Mouse (Mus musculus): Measurements from ENCODE around the gene Slc39a9. TPM values are rescaled to one million over a fixed set of nuclear protein-coding genes. Genes with fewer than 3 reads are reported as not detected.

Gene Slc39a9
- polyA plus RNA-seq, 1 experiment: 2.7 TPM

DNA sequence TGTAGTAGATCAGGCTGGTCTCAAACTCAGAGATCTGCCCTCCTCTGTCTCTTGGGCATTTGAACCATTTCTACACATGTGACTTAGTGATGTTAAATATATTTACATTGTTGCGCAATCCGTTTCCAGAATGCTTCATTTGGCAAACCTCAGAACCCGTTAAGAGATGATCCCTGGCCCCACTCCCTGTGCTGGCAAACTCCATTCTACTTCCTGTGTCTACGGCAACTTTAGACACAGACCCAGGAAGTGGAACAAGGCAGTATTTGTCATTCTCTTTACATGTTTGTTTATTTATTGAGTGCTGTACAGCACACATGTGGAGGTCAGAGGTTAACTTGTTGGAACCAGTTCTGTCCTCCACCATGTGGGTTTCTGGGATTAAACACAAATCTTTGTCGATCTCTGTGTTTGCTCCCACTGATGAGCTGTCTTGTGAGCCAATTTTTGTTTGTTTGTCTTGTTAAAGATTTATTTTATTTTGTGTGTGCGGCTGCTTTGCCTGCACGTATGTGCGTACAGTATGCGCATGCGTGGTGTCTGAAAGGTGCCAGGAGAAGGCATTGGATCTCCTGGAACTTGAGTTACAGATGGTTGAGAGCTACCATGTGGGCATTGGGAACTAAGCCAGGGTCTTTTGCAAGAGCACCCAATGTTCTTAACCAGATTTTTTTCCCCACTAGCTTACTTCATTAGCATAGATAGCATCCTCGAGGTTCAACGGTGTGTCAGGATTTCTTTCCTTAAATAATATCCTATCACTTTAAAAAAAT, 86.3 kb downstream of the Slc39a9 start:
- Histone ChIP-seq H3K27me3 (replicated peaks) (peaks cover 25% of the 10 kb centered on the region), H3K4me3 (replicated peaks) (no peak overlapping the region), H3K9me3 (no peaks in the 10 kb centered on the region; the same call in 1 of the 2 replicates), H3K4me1 (peaks cover 29% of the 10 kb centered on the region), H3K36me3 (replicated peaks; ENCODE audit: low read length) (no peaks in the 10 kb centered on the region)
- TF ChIP-seq GATA1 (IDR thresholded peaks at IDR 0.05; ENCODE audit: borderline replicate concordance, low read length) (no peak), FLI1 (IDR thresholded peaks at IDR 0.05; ENCODE audit: low read length) (no peak)

DNA sequence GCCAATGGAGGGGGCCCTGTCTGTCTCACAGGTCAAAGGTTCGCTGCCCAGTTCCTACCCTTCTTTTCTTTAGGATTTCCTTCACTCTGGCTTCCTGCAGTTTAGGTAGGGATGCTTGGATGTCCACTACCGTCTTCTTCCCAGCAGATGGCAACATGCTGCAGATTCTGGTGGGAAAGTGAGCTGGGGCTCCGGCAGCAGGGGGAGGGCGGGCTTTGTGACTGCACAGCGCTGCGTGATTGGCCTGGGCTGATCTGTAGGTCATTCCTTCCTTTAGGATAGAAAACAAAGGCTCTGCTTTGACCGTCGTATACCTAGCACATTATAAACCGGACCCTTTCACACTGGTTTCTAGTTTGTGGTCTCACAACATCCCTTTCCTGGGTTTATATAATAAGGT, 86.9 kb downstream of the Slc39a9 start:
- Histone ChIP-seq H3K9me3 (no peaks in the 10 kb centered on the region; the same call in 1 of the 2 replicates), H3K4me1 (peaks cover 24% of the 10 kb centered on the region), H3K36me3 (replicated peaks; ENCODE audit: low read length) (no peaks in the 10 kb centered on the region), H3K4me3 (replicated peaks) (no peak overlapping the region), H3K27me3 (replicated peaks) (peaks cover 28% of the 10 kb centered on the region)
- no peak for TF ChIP-seq FLI1 (IDR thresholded peaks at IDR 0.05; ENCODE audit: low read length)
- no peak for TF ChIP-seq GATA1 (IDR thresholded peaks at IDR 0.05; ENCODE audit: borderline replicate concordance, low read length)

Other genes starting within 250 kb of the Slc39a9 start
- gene Dcaf5, start 207.3 kb upstream of the Slc39a9 start, polyA plus RNA-seq (2012; ENCODE audit: insufficient read depth, low replicate concordance): 9.9 and 10.8 TPM in 2 replicates
- gene Exd2, start 180.8 kb upstream of the Slc39a9 start, polyA plus RNA-seq (2012; ENCODE audit: insufficient read depth, low replicate concordance): 1.4 TPM in 1 of 2 replicates, not detected in the other
- gene Galnt16, start 125.6 kb upstream of the Slc39a9 start, polyA plus RNA-seq (2012; ENCODE audit: insufficient read depth, low replicate concordance): not detected in 2 replicates
- 3.5 and 24.1 TPM in 2 replicates for gene Erh, start 458 bp downstream of the Slc39a9 start, polyA plus RNA-seq (2012; ENCODE audit: insufficient read depth, low replicate concordance)
- not detected in 2 replicates for gene Plekhd1, start 48.7 kb downstream of the Slc39a9 start, polyA plus RNA-seq (2012; ENCODE audit: insufficient read depth, low replicate concordance)
- gene Ccdc177, start 116.8 kb downstream of the Slc39a9 start, polyA plus RNA-seq (2012; ENCODE audit: insufficient read depth, low replicate concordance): not detected in 2 replicates
- gene Susd6, start 146.6 kb downstream of the Slc39a9 start, polyA plus RNA-seq (2012; ENCODE audit: insufficient read depth, low replicate concordance): 5.9 and 6.0 TPM in 2 replicates

Data from megakaryocyte, embryonic 14.5 days (primary cell).